Comparison of ENCODE assay signal across 8 mouse cellular contexts in genomic region chr10:75932891-75933290, GRCm38 (mm10). TPM values are rescaled to one million over a fixed set of nuclear protein-coding genes. Genes with fewer than 3 reads are reported as not detected.
DNase-seq lines count a peak whose midpoint lies in the region; ATAC-seq lines count a peak whose summit lies in the region.

Chchd10 (plus strand) TSS chr10:75933130.

- WGBS in midbrain, embryonic 10.5 days: 26% methylated on average over 6 of the region's 6 CpGs

- intact Hi-C loops in gastrocnemius, postnatal 14 days (cut with DNase I; ENCODE audit: low total_unique reads): no loop called here

- peaks cover 60% of the 10 kb centered on the region for H3K4me1 ChIP-seq in midbrain, embryonic 10.5 days

- no peak for ATAC-seq in inflammation-experienced regulatory T-cells, adult 6 months

- H3K27ac ChIP-seq in midbrain, embryonic 10.5 days (replicated peaks): peak within 1 kb of the TSS; percentile 88

- no peak for DNase-seq in layer of hippocampus, adult 8-10 months (ENCODE audit: low spot score in 2 of 2)
- DNase-seq in layer of hippocampus, adult 11-12 months (ENCODE audit: low spot score): no peak
- DNase-seq in adrenal gland, postnatal 25 days: no peak
- no peak for DNase-seq in gastrocnemius, postnatal 14 days
- no peak for DNase-seq in midbrain, embryonic 10.5 days (ENCODE audit: low spot score)
- DNase-seq in frontal cortex, postnatal 14 days (ENCODE audit: low spot score in 2 of 2): no peak
- DNase-seq in spleen, postnatal 14 days (ENCODE audit: low spot score in 2 of 2): no peak

- H3K27me3 ChIP-seq in midbrain, embryonic 10.5 days (ENCODE audit: low read depth, poor library complexity, severe bottlenecking): peaks cover 93% of the 10 kb centered on the region

- no peaks in the 10 kb centered on the region for H3K9me3 ChIP-seq in midbrain, embryonic 10.5 days (replicated peaks)

- H3K4me3 ChIP-seq in midbrain, embryonic 10.5 days: peak within 1 kb of the TSS; percentile 72

- H3K36me3 ChIP-seq in midbrain, embryonic 10.5 days: no peaks in the 10 kb centered on the region; the same call in 1 of the 2 replicates

RNA-seq across cellular contexts. Expression of gene Chchd10, which starts in this region (rescaled TPM):
- 100 to 1,000 TPM; 299 to 345 (median 314) TPM for total RNA-seq in layer of hippocampus, adult 8-10 months (2022)
- total RNA-seq in adrenal gland, postnatal 25 days (2021): 787 and 1,051 TPM in 2 replicates
- total RNA-seq in gastrocnemius, postnatal 14 days (2021): 1,000 to 10,000 TPM in 1 of 2 experiments, 100 to 1,000 TPM in 1; 861 to 1,001 TPM
- polyA plus RNA-seq in inflammation-experienced regulatory T-cells, adult 6 months (2017; shearing (Covaris generic)): 10 to 100 TPM in 2 of 3 experiments, 1 to 10 TPM in 1; 5.3 to 15.4 (median 11.3) TPM
- 6.9 and 7.5 TPM in 2 replicates for polyA plus RNA-seq in midbrain, embryonic 10.5 days (2016; fragmentation: Nextera tagmentation; extraction: Ambion mirVana)
